Mouse (Mus musculus): ENCODE results near the gene Gm43191. TPM values are rescaled to one million over a fixed set of nuclear protein-coding genes. Genes with fewer than 3 reads are reported as not detected.
"Not testable (repeated sequence)": the region's sequence is repeated elsewhere in the genome, so short reads cannot be mapped to it uniquely, and the experiment has no call there.

The Gm43191 gene
- total RNA-seq, 2 experiments from 2014 or later: 1.8 TPM; not detected in 1

GRCm38 (mm10) chr3:116661870-116662414, 19.1 kb downstream of the Gm43191 start:
- peak; percentile 58 for DNase-seq

GRCm38 (mm10) chr3:116661288-116661869, 19.7 kb downstream of the Gm43191 start:
- DNase-seq: no peak

GRCm38 (mm10) chr3:116659856-116660430, 21.1 kb downstream of the Gm43191 start:
- DNase-seq: no peak

- DNase-seq: no peak
These were observed 22.0 kb downstream of the Gm43191 start for GRCm38 (mm10) chr3:116658928-116659565.

- no peak for DNase-seq
These were observed 24.7 kb downstream of the Gm43191 start for GRCm38 (mm10) chr3:116656184-116656965.

- DNase-seq: not testable (repeated sequence)
These were observed 27.0 kb downstream of the Gm43191 start for GRCm38 (mm10) chr3:116654051-116654450.

GRCm38 (mm10) chr3:116653278-116653945, 27.6 kb downstream of the Gm43191 start:
- no peak for DNase-seq

- DNase-seq: no peak
These were observed 29.0 kb downstream of the Gm43191 start for GRCm38 (mm10) chr3:116652033-116652446.

- no peak for DNase-seq
These were observed 30.4 kb downstream of the Gm43191 start for GRCm38 (mm10) chr3:116650698-116651097.

GRCm38 (mm10) chr3:116648805-116649204, 32.3 kb downstream of the Gm43191 start:
- no peak for DNase-seq

GRCm38 (mm10) chr3:116646387-116646786, 34.7 kb downstream of the Gm43191 start:
- DNase-seq: no peak

GRCm38 (mm10) chr3:116642373-116642772, 38.7 kb downstream of the Gm43191 start:
- DNase-seq: no peak

GRCm38 (mm10) chr3:116641811-116642371, 39.2 kb downstream of the Gm43191 start:
- no peak for DNase-seq

GRCm38 (mm10) chr3:116640024-116640423, 41.0 kb downstream of the Gm43191 start:
- DNase-seq: no peak

- DNase-seq: no peak
These were observed 42.5 kb downstream of the Gm43191 start for GRCm38 (mm10) chr3:116638572-116638971.

- DNase-seq: no peak
These were observed 43.2 kb downstream of the Gm43191 start for GRCm38 (mm10) chr3:116637693-116638476.

GRCm38 (mm10) chr3:116635799-116636198, 45.3 kb downstream of the Gm43191 start:
- no peak for DNase-seq

- no peak for DNase-seq
These were observed 46.2 kb downstream of the Gm43191 start for GRCm38 (mm10) chr3:116634853-116635252.

GRCm38 (mm10) chr3:116634091-116634490, 47.0 kb downstream of the Gm43191 start:
- no peak for DNase-seq

- DNase-seq: no peak
These were observed 48.1 kb downstream of the Gm43191 start for GRCm38 (mm10) chr3:116632971-116633370.

GRCm38 (mm10) chr3:116631459-116631858, 49.6 kb downstream of the Gm43191 start:
- no peak for DNase-seq
